Mouse (Mus musculus): ENCODE measurements at regions not wholly inside any gene's neighbourhood (a gene's known extent, or its start where the extent isn't known, plus 50 kb on each side); places are given as distances from the start of the nearest gene placed in this dataset.

DNA sequence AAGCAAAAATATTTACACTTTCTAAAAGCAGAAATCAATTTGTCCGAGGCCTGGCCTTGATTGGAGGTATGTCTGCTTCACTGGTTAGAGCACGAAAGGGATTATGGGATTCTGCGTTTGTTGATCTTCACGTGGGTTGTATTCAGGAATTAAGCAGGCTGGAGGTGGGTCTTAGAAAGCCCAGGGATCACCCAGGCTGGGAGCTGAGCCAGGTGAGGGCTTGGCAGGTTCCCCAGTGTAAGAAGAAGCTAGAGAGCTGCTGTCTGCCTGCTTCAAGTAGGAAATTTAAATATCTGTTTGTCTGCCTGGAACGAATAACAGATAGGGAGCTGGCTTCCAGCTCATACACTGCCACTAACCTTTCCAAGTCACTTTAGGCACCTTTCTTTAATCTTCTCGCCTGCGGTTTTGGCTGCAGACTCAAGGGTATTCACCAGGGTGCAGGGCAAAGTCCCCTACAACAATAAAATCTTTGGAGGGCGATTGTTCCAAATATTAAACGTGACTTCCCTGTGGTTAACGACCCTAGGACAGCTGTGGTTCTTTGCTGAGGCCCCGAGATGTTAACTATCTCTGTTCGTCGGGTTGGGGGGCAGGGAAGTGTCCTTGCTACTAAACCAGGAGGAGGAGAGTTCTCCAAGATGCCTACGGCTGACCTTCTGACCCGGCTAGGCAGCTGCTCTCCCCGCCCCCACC is 257.6 kb upstream of the Nr2f2 start:
- H3K4me3 ChIP-seq (replicated peaks; ENCODE audit: low read depth, low read length), result no peak overlapping the region

DNA sequence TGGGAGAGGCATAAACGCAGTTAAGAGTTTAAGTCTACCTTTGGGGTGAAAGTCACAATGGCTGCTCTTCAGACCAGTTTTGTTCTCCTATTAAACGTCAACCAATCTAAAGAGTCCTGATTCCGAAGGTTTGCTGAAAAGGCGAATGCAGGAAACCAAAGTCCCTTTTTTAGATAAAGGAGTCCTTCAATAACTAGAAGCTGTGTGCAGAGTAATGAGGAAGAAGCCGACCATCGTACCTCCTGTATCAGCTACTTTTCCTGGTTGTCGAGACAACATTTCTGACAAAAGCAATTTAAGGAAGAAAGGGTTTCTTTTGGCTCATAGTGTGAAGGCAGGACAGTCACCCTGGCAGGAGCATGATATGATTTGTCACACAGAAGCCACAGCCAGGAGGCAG is 252.9 kb upstream of the Nr2f2 start:
- no peak overlapping the region for H3K4me3 ChIP-seq (replicated peaks; ENCODE audit: low read depth, low read length)
- no peak overlapping the region for H3K27ac ChIP-seq
- H3K9ac ChIP-seq (ENCODE audit: low read depth, low read length), result no peak overlapping the region
- ATAC-seq (replicated peaks; ENCODE audit: low FRiP score, low read depth), result no peak
- WGBS, result 90% methylated on average over 7 of the region's 7 CpGs
- H3K9me3 ChIP-seq (replicated peaks; ENCODE audit: low read length), result no peaks in the 10 kb centered on the region
- no peak for DNase-seq (ENCODE audit: low spot score)
- H3K36me3 ChIP-seq (ENCODE audit: insufficient read depth, low read length), result no peaks in the 10 kb centered on the region
- no peak for TF ChIP-seq CTCF (IDR thresholded peaks at IDR 0.05; ENCODE audit: low read depth)
- no peak overlapping the region for H3K4me2 ChIP-seq (ENCODE audit: low read length)
- H3K27me3 ChIP-seq (ENCODE audit: insufficient read depth, low read length), result no peaks in the 10 kb centered on the region
- peaks cover 4% of the 10 kb centered on the region; the same call in 1 of the 2 replicates for H3K4me1 ChIP-seq (replicated peaks; ENCODE audit: insufficient read depth, low read length)

More for the DNA sequence above, 257.6 kb upstream of the Nr2f2 start:
- H3K27me3 ChIP-seq (ENCODE audit: insufficient read depth, low read length), result no peaks in the 10 kb centered on the region
- peak overlapping the region; percentile 69 for H3K4me2 ChIP-seq (ENCODE audit: low read length)
- TF ChIP-seq CTCF (IDR thresholded peaks at IDR 0.05; ENCODE audit: low read depth), result no peak
- H3K27ac ChIP-seq, result peak overlapping the region; percentile 81
- peak; percentile 49; the same call in 1 of the 2 replicates for ATAC-seq (replicated peaks; ENCODE audit: low FRiP score, low read depth)
- DNase-seq (ENCODE audit: low spot score), result peak; percentile 47
- no peaks in the 10 kb centered on the region for H3K36me3 ChIP-seq (ENCODE audit: insufficient read depth, low read length)
- peaks cover 20% of the 10 kb centered on the region for H3K4me1 ChIP-seq (replicated peaks; ENCODE audit: insufficient read depth, low read length)
- 12% methylated on average over 16 of the region's 16 CpGs for WGBS
- no peak overlapping the region for H3K9ac ChIP-seq (ENCODE audit: low read depth, low read length)
- H3K9me3 ChIP-seq (replicated peaks; ENCODE audit: low read length), result no peaks in the 10 kb centered on the region

DNA sequence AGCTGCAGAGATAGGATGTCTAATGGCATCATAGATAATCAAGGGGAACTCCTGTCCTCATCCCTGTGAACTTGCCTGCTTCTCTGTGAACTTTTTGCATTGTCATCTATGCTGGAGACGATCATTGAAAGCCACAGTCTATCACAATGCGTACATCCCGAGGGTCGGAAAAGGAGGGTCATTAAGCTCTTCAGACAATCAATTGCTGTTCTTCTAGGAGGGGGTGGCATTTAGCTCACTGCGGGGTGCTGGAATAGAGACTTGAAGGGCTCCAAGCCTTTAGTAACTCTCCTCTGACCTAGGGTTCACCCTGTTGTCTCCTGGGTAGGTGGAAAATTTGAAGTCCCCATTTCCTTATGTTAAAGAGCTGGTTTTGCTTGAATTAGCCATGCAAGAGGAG is 251.7 kb upstream of the Nr2f2 start:
- TF ChIP-seq CTCF (IDR thresholded peaks at IDR 0.05; ENCODE audit: low read depth), result no peak
- H3K9me3 ChIP-seq (replicated peaks; ENCODE audit: low read length), result no peaks in the 10 kb centered on the region
- H3K4me3 ChIP-seq (replicated peaks; ENCODE audit: low read depth, low read length), result no peak overlapping the region
- H3K4me2 ChIP-seq (ENCODE audit: low read length), result no peak overlapping the region
- H3K9ac ChIP-seq (ENCODE audit: low read depth, low read length), result no peak overlapping the region
- no peak for ATAC-seq (replicated peaks; ENCODE audit: low FRiP score, low read depth)
- H3K4me1 ChIP-seq (replicated peaks; ENCODE audit: insufficient read depth, low read length), result no peaks in the 10 kb centered on the region
- WGBS, result 73% methylated on average over 5 of the region's 5 CpGs
- no peak overlapping the region for H3K27ac ChIP-seq
- H3K36me3 ChIP-seq (ENCODE audit: insufficient read depth, low read length), result no peaks in the 10 kb centered on the region
- no peak for DNase-seq (ENCODE audit: low spot score)
- no peaks in the 10 kb centered on the region for H3K27me3 ChIP-seq (ENCODE audit: insufficient read depth, low read length)

DNA sequence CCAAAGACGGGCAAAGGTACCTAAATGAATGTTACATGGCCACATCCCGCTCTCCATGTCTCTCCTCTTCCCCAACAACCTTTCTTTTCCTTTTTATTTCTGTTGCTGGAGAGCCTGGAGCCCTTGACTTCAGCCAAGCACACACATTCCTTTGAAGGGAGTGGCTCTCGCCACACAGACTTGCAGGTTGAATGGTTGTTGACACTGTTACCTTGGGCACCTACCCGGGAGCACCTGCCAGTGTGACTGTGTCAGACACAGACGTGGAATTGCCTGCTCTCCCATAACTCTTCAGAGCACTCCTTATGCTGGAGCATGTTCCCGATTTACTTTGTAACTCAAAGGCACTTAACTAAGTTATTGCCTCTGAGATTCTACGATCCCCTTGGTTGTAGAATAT is 240.0 kb upstream of the Nr2f2 start:
- no peak for DNase-seq (ENCODE audit: low spot score)
- no peaks in the 10 kb centered on the region for H3K36me3 ChIP-seq (ENCODE audit: insufficient read depth, low read length)
- no peak overlapping the region for H3K4me2 ChIP-seq (ENCODE audit: low read length)
- 82% methylated on average over 7 of the region's 7 CpGs for WGBS
- no peaks in the 10 kb centered on the region for H3K27me3 ChIP-seq (ENCODE audit: insufficient read depth, low read length)
- TF ChIP-seq CTCF (IDR thresholded peaks at IDR 0.05; ENCODE audit: low read depth), result no peak
- no peaks in the 10 kb centered on the region for H3K9me3 ChIP-seq (replicated peaks; ENCODE audit: low read length)
- H3K27ac ChIP-seq, result no peak overlapping the region; the same call in 1 of the 2 replicates
- no peaks in the 10 kb centered on the region for H3K4me1 ChIP-seq (replicated peaks; ENCODE audit: insufficient read depth, low read length)
- no peak overlapping the region for H3K4me3 ChIP-seq (replicated peaks; ENCODE audit: low read depth, low read length)
- ATAC-seq (replicated peaks; ENCODE audit: low FRiP score, low read depth), result no peak
- no peak overlapping the region for H3K9ac ChIP-seq (ENCODE audit: low read depth, low read length)

DNA sequence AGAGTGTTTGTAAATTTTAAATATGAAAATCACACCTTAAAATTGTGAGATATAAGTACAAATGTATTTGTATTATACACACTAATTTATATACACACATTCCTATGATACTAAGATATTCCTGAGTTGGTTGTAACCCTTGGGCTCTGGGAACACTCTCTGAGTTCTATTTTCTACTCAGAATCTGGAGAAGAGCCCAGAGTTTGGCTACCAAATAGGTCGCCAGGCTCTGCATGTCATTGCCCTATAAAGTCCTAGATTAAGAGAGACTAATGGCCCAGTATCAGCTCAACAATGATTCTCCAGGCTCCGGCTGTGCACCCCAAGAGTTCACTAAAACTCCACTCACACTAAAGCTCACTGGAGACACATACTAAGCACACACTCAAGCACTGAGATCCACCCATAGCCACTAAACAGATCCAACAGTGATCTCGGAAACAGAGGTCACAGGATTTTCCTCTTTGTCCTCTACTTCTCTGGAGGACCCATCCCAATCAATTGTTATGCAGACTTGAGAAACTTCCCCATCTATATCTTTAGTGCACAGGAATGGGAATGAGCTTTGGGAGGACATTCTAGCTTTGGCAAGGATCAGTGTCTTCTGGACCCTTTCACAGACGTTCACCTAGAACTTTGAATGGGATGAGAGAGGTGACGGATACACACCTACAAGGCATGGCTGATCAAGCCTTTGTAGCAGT is 238.1 kb upstream of the Nr2f2 start:
- ATAC-seq (replicated peaks; ENCODE audit: low FRiP score, low read depth) (no peak), DNase-seq (ENCODE audit: low spot score) (no peak)
- H3K9ac ChIP-seq (ENCODE audit: low read depth, low read length), result no peak overlapping the region
- H3K36me3 ChIP-seq (ENCODE audit: insufficient read depth, low read length), result no peaks in the 10 kb centered on the region
- no peaks in the 10 kb centered on the region for H3K4me1 ChIP-seq (replicated peaks; ENCODE audit: insufficient read depth, low read length)
- H3K4me3 ChIP-seq (replicated peaks; ENCODE audit: low read depth, low read length), result no peak overlapping the region
- H3K4me2 ChIP-seq (ENCODE audit: low read length), result no peak overlapping the region
- WGBS, result 95% methylated on average over 5 of the region's 5 CpGs
- no peak for TF ChIP-seq CTCF (IDR thresholded peaks at IDR 0.05; ENCODE audit: low read depth)
- no peaks in the 10 kb centered on the region for H3K9me3 ChIP-seq (replicated peaks; ENCODE audit: low read length)
- no peak overlapping the region for H3K27ac ChIP-seq
- H3K27me3 ChIP-seq (ENCODE audit: insufficient read depth, low read length), result no peaks in the 10 kb centered on the region

DNA sequence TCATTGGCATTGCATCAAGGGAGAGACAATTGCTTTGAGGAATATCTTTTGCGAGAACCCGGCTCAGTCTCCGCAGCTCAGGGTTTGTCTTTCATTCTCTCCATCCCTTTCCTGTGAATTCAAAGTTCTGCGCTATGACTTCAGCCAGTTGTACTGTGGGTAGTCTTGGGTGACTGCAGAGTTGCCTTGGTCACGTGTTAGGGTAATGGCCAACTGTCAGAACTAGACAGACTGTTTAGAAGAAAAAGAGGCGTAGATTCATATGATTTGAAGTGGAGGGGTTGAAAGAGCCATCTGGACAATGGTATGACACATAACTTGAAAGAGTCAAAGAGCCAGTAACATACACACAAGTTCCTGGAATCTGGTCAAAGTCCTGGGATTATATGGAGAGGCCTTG is 226.5 kb upstream of the Nr2f2 start:
- Histone ChIP-seq H3K27ac (no peak overlapping the region), H3K4me2 (ENCODE audit: low read length) (no peak overlapping the region), H3K27me3 (ENCODE audit: insufficient read depth, low read length) (no peaks in the 10 kb centered on the region), H3K36me3 (ENCODE audit: insufficient read depth, low read length) (no peaks in the 10 kb centered on the region), H3K9me3 (replicated peaks; ENCODE audit: low read length) (no peaks in the 10 kb centered on the region), H3K4me3 (replicated peaks; ENCODE audit: low read depth, low read length) (no peak overlapping the region), H3K9ac (ENCODE audit: low read depth, low read length) (no peak overlapping the region), H3K4me1 (replicated peaks; ENCODE audit: insufficient read depth, low read length) (no peaks in the 10 kb centered on the region)
- DNase-seq (ENCODE audit: low spot score), result no peak
- no peak for ATAC-seq (replicated peaks; ENCODE audit: low FRiP score, low read depth)
- WGBS, result 92% methylated on average over 6 of the region's 6 CpGs
- no peak for TF ChIP-seq CTCF (IDR thresholded peaks at IDR 0.05; ENCODE audit: low read depth)

Measured in kidney, postnatal 0 days (tissue).